Mouse (Mus musculus) spleen, postnatal 4 days (tissue): ENCODE results near the gene C7.

Experiments
- DNase-seq, 2 experiments: peaks; one replicate each; pipeline ENCODE4 v3.0.0; 2022; ENCODE audit warnings: low spot score in 2 of 2

Gene C7

GRCm38 (mm10) chr15:5002903-5003302 lies 60.6 kb downstream of the C7 start:
- DNase-seq, result no peak

GRCm38 (mm10) chr15:4973355-4973754 lies 90.2 kb downstream of the C7 start:
- no peak for DNase-seq
